Mouse (Mus musculus): Measurements from ENCODE around the gene Synpo2.

DNA sequence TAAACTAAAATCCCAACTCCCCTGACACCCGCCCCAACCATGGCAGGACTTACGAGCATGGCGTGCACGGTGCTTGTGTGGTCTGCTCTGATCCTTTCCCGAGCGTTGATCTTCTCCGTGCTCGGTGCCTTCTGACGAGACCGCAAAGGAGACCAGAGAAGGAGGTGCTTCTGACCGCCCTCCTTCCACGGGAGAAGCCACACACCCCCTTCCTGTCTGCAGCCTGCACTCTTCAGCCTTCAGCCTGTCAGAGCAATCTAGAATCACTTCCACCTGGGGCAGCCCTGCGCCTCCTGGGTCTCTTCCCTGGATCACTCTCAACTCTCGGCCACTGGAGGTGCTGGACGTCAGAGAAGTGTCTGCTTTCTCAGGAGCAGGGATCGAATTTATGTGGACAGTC is 119.0 kb downstream of the Synpo2 start:
- no peak for TF ChIP-seq MAFK (IDR thresholded peaks at IDR 0.05; ENCODE audit: insufficient read depth, low read depth, low read length)
- no peak for TF ChIP-seq ZC3H11A (IDR thresholded peaks at IDR 0.05; ENCODE audit: borderline replicate concordance, low read depth, low read length)
- TF ChIP-seq HCFC1 (IDR thresholded peaks at IDR 0.05; ENCODE audit: borderline replicate concordance, insufficient read depth, low read length), result no peak
- no peak for TF ChIP-seq ZNF384 (IDR thresholded peaks at IDR 0.05; ENCODE audit: low read depth, low read length)
